Mouse (Mus musculus) large intestine, adult 2 months (tissue): Measurements from ENCODE around the gene Pcbp2. TPM values are rescaled to one million over a fixed set of nuclear protein-coding genes. Genes with fewer than 3 reads are reported as not detected.

Experiments
- DNase-seq: peaks from one replicate; pipeline ENCODE4 v3.0.0-alpha.2; 2012; ENCODE audit warnings: low read depth, low spot score
- WGBS: fragments of 180-500 bp; shearing (Covaris S2); methylation state at CpG from one replicate; pipeline ENCODE4 v1.1.7; 2018; 5-methylcytosine and 5-hydroxymethylcytosine counted together
- polyA plus RNA-seq: library from polyadenylated mRNA; depleted of rRNA; stranded (reverse); fragments of >200 nt; gene quantifications from 2 replicates; pipeline ENCODE4 v1.2.3, GENCODE M21; 2012

The Pcbp2 gene
- polyA plus RNA-seq, 1 experiment: 466 TPM

DNA sequence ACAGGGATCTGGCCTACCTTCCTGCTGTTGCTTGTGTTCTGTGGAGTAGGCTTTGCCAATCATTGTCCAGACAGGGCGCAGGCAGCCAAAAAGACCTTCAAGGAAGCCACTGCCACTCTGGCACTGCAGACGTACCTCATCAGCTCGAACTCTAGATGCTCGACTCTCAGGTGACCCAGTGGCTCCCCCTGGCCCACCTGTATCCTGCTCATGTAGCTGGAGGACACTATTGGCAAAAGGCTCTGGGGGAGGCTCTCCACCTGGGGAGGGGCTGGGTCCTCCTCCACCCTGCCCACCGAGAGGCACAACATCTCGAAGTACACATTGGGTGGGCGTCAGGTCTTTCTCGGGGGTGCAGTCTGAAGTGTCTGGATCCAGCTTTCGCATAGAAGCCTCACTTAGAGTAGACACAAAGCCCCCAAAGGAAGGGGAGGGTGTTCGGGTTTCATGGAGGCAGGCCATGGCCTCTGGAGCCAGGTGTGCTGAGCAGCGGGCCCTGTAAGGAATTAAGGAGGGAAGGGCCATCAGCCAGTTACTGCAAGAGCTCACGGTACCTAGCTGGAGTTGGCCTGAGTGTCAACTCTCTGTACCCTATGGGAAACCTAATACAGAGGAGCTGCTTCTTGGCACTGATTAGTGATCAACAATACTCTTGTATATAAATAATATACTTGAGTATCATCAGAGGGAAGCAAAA is 34.9 kb downstream of the Pcbp2 start:
- 66% methylated on average over 12 of the region's 12 CpGs for WGBS
- no peak for DNase-seq

DNA sequence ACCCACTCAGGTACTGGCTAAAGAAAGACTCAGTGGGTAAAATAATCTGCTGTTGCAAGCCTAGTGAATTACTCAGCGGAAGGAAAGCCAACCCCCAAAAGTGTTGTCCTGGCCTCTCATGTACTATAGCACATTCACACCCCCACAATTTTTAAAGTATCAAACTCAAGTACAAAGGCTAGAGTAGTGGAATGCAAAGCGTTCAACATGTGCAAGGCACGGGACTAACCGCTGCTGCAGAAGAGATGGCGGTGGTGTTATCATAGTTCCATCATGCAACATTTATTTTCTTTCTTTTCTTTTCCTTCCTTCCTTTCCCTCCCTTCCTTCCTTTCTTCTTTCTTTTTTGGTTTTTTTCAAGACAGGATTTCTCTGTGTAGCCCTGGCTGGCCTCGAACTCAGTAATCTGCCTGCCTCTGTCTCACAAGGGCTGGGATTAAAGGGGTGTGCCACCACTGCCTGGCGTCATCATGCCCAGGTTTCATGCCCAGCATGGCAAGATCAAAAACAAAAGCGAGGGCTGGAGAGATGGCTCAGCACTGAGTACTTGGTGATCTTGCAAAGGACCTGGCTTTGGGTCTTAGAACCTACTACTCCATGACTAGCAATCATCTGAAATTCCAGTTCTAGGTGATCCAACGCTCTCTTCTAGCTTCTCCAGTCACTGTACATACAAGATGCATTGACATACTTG is 35.6 kb downstream of the Pcbp2 start:
- WGBS: 68% methylated on average over 9 of the region's 9 CpGs
- no peak for DNase-seq

DNA sequence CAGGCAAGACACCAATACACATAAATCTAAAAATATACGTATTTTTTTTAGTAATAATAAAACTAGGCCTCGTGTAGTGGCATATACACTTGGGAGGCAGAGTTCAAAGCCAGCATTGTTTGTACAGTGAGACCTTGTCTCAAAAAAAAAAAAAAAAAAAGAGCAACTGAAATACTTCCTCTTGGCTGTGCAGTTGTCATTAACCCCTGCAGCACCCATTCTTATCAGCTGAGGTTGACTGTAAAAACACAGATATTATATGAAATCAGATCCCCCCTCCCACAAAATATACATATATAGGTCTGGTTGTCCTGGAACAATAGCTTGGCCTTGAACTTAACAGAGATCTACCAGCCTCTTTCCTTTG is 36.1 kb downstream of the Pcbp2 start:
- no peak for DNase-seq
- WGBS: 10% methylated on average over 2 of the region's 2 CpGs

DNA sequence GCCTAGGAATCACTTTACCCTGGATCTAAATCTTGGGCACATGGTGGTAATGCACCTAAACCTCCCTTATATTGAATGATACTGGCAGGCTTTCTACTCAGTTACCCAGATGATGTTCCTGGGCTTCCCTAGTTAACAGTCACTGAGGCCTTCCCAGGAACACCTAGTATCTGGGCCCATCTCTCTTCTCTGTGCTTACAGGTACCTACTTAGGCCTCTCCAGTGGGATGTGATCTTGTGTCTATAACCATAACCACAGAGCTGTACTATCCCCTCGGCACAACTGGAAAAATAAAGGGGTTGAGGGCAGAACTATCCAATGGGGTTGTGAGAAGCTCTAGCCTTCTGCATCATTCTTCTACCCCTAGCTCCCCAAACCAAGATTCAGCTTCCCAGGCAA is 36.5 kb downstream of the Pcbp2 start:
- no peak for DNase-seq
- 85% methylated on average over 1 of the region's 1 CpGs for WGBS

DNA sequence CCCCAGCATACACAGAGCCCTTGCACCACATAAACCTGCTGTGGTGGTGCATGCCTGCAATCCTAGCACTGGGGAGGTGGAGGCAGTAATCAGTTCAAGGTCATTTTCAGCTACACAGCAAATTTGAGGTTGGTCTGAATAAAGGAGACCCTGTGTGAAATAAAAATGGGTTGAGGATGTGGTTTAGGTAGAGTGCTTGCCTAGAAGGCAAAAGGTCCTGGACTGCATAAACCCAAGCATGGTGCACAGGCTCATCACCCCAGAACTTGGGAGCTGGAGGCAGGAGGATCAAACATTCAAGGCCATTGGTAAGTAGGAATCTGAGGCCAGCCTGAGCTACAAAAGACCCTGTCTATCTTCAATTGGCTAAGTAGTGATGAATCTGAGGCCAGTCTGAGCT is 37.2 kb downstream of the Pcbp2 start:
- no peak for DNase-seq

DNA sequence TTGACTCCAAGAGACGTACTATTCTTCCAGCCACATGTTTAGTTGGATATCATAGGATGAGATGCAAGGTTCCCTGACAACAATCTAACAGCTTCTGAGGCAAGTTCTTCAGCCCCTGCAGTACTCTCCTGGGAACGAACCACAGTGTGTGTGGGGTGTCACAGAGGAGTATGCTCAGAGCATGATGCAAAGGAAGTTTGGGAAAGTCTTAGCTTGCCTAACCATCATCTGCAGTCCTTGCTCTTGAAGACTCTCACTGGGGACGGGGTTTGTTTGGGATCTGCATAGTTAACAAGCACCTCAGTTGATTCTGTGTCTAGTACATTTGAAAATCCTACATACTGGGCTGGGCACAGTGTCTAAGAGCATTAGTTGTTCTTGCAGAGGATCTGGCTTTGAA is 38.0 kb downstream of the Pcbp2 start:
- no peak for DNase-seq
- 76% methylated on average over 3 of the region's 3 CpGs for WGBS

DNA sequence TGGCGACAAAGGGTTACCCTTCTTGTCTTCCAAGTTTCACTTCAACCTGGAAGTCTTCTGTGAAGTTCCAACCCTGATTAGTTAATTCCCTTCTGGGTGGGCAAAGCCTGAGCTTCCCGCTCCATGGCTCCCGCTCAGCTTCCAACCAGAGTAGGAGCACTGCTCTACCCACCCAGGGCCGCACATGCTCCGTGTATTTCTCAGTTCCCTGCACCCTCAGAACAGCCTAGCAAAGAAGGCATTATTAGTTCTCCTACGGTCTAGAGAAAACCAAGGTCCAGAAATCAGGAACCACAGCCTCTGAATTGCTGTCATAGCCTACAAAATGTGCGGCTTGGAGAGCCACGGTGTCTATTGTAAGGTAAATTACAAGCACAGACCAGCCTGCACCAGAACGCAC is 39.8 kb downstream of the Pcbp2 start:
- DNase-seq: no peak
- WGBS: 29% methylated on average over 9 of the region's 9 CpGs

DNA sequence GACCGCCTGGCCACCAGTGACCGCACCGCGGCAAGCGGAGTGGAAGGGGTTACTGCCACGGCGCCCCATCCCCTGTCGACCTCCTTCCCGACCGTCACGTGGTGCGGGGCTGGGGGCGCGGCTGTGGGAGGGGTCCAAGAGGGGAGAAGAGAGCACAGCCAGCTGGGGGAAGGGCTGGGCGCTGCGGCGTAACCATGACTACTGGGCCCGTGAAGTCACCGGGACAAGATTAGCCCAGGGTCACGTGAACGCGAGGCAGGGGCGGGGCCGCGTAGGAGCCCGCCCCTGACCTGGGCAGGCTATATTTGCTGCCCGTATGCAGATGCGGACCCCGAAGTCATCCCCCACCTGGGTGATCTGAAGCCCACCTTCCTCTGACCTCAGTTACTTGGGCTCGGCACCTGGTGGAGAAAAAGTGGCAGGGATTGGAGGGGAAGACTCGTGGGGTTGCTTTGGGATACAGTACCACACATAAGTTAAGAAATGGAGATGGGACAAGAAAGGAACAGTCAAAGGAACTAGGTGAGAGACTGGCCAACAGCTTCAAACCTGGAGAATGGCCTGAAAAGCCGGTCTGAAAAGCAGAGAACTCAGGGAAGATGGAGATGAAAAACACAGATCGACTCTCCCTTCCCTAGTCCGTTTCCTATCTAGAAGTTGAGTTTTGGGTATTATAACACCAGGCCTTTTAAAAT is 40.4 kb downstream of the Pcbp2 start:
- DNase-seq: no peak
- 3% methylated on average over 34 of the region's 34 CpGs for WGBS

DNA sequence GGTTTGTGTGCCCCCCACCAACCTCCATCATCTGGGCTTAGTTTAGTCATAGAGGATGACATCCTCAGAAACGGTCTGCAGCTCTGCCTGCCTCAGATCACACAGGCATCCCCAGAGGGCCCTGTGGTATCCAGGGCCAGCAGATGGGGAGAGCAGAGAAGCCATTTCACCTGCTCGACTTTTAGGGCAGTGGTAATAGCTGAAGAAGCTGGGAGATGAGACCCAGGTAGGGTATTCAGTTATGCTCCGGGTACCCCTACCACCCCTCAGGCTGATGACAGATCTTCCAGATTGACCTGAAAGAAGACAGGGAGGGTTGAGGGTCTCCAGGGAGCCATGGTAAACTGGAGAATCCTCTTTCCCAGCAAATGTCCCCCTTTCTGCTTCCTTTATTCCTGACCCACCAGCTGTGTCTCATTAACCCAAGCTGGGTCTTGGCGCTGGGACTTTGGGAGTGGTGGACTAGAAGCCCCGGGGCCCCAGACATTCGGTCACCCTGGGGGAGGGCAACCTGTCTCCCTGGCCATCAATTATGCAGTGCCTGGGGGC is 41.0 kb downstream of the Pcbp2 start:
- 30% methylated on average over 6 of the region's 6 CpGs for WGBS
- no peak for DNase-seq

DNA sequence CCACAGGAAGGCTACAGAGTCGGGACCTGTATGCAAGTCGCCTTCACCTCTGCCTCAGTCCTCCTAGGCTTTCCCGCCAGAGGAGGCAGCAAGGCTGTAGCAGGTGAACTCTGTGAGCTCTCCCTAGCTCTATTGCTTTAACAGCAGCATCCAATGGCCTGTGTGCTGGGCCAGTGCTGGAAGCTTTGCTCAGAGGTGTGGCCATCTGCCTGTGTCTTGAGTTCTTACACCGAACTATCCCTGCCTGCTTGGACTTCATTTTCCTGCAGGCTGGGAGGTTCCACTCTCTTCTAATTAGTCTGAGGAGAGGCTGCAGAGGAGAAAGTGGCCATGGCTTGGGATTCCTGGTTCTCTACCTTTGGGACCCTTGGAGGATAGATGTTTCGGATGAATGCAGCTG is 41.7 kb downstream of the Pcbp2 start:
- DNase-seq: no peak
- 54% methylated on average over 5 of the region's 5 CpGs for WGBS

DNA sequence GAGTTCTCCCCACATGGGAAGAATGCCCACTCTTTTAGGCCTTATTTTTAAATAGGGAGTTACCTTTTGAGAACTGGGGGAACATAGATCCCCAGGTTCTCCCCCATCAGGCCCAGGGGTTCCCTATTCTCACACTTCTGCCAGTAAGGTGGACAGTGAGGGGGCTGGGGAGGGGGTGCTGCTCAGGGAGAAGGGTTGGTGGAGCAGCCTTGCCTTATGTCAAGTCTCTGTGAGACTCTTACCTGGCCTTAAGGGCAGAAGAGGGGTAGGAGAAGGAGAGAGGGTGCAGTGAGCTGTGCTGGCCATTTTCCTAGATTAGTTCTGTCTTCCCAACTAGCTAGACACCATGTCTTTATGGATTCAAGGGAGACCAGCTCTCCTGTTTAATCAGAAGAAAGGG is 42.1 kb downstream of the Pcbp2 start:
- DNase-seq: no peak

DNA sequence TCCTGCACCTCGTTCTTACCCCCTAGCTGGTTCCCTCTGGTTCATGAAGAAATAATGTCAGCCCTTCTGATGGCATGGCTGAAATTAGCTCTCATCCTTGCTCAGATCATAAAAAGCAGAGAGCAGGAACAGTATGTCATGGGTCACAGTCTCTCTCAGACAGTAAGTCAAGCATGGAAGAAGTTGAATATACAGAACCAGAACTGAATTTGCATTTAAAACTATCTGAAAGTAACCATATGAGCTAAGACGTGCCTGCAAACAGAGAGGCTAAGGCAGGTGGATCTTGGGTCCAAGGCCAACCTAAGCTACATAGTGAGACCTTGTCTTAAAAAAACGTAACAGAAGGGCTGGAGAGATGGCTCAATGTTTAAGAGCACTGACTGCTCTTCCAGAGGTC is 42.7 kb downstream of the Pcbp2 start:
- DNase-seq: no peak
- 78% methylated on average over 3 of the region's 3 CpGs for WGBS

DNA sequence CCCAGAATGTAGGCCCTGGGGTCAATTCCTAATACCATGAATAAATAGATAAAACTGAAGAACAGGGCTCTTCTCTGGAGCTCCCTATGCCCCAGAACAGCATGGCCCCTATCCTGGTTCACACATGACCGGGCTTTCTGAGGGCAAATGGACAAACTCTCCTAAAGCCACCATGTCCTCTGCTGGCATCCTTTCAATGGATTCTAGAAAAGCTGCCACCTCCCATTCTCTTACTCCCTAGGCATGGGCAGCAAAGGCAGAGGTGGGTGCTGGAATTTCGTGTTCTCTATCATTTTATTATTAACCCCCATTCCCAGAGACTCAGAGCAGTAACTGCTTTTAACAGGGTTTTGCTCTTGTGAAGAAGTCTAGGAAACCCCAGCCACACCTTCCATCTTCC is 44.9 kb downstream of the Pcbp2 start:
- WGBS: 94% methylated on average over 2 of the region's 2 CpGs
- DNase-seq: no peak

DNA sequence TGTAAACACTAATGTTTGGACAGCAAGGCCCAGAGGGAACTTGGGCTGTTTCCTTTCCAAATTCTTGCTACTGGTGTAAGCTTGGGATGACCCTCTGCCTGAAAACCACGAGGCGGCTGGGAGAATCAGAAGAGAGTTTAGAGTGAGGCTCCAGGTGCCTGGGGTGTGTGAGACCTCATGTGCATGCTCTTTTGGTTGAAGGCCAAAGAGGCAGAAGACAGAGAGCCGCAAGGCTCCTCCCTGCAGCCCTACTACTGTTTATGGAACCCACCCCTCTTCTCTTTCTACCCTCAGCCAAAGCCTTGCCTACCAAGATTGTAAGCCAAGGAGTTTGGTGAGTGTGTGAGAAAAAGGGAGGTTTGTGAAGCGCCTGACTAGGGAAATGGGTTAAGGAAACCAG is 45.5 kb downstream of the Pcbp2 start:
- no peak for DNase-seq
- 67% methylated on average over 4 of the region's 4 CpGs for WGBS

DNA sequence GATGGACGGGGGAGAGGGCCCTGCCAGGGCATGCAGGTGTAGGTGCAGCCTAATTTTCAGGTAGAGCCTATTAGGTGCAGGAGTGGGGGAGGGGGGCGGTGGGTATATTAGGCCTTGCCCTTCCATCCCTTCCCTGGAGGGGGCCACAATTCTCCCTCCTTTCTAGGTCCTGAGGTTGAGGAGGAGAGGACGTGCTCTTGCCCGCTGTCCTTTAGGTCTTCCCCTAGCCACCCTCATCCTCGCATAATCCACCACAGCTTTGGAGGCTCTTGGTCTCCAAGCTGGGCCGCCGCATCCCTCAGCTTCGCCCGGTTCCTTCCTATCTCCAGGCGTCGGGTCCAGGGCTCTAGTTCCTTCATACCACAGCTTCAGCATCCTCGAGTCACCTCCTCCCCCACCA is 46.0 kb downstream of the Pcbp2 start:
- DNase-seq: no peak
- 9% methylated on average over 12 of the region's 12 CpGs for WGBS

DNA sequence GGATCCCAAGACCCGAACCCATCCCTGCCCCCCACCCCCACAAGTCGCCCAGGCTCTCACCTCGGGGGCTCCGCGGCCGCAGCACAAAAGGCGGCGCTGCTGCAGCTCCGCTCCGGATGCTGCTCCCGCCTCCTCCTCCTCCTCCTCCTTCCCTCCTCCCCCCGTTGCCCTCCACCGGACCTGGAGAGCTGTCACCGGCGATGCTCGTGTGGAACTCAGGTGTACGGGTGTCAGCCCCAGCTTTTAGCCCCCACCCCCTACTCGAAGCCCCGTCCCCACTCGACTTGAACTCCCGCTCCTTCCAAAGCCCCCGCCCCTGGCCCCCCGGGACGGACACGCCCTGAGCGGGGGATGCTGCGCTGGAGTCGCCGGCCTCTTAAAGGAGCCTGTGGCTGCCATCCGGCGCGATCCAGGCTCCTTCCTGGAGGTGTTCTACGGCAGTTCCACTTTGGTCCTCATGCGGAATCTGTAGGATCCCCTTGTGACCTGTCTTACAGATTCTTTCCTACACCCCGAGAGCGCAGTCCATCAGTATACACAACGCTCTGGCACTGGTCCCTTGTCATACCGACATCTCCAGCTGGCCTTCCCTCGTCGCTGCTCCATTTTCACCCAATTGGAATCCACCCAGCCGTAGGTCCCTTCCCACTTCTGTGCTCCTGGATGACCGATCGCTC is 46.5 kb downstream of the Pcbp2 start, which contains the start of gene Map3k12:
TSS of gene Map3k12 (minus strand) at position 337 of the 677 bp plus-strand sequence.
- no peak for DNase-seq
- WGBS: 1% methylated on average over 40 of the region's 43 CpGs

DNA sequence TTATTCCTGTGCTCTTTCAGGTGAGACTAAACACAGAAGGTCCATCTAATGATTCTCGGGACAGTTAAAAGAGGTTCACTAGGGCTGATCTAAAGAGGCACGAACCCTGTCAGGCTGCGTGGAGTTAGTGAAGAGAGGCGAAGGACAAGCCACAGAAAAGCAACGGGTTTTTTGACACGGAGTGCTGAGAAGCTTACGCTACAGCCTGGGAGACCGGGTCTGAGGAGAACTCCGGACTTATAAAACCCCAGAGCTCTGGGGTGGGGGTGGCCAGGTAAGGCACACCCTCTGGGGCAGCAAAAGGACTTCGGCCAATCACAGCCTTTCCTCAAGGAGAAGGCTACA is 47.3 kb downstream of the Pcbp2 start:
- DNase-seq: no peak
- under 1% methylated on average over 10 of the region's 10 CpGs for WGBS

DNA sequence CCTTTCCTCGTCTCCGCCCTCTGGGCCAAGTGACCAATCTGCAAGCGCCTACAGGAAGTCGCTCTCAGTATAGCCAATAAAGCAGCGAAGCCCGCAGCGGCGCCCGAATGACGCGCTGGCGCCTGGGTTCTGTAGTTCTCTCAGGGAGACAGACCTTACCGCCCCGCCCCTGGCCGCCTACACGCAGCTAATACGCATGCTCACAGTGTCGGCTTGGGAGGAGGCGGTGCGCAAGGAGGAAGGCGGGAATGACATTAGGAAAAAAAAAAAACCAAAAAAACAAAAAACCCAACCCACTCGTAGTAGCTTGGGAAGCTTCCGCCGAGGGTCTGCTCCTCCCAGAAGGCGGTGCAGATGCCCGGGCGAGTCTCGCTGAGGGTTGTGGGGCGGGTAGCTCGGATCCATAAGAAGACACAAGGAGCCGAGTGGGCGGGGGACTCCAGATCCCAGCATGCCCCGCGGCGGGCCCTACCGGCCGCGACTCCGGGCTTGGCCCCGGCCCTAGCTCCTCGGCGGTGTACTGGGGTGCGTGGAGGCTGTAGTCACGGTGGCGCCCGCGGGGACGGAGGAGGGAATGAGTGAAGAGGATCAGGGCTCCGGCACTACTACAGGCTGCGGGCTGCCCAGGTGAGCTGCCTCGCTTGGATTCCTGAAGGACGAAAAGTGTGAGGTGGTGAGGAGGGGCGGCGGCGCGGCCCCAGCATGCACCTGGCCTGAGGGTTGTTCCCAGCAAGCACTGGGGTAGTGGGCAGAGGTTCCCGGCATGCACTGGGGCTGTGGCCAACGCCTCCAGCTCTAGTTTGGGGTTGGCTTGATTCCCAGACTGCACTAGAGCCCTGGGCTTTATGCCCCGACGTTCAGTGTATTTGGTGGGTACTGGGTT is 47.9 kb downstream of the Pcbp2 start, which contains the start of gene Tarbp2:
TSS of gene Tarbp2 (plus strand) at position 217 of the 883 bp plus-strand sequence.
- under 1% methylated on average over 60 of the region's 60 CpGs for WGBS
- peak; percentile 94 for DNase-seq

DNA sequence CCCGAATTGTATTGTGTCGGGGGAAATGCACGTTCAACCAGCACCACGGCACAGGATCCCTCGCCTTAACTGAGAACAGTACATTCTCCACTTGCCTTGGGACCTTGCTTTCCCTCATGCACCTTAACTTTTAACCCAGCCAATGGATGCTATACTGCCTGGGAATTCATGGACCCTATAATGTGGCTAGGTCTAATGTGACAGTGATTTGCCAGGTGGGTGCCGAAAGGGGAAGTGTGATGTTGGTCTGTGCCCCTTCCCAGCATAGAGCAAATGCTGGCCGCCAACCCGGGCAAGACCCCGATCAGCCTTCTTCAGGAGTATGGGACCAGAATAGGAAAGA is 48.5 kb downstream of the Pcbp2 start:
- 5% methylated on average over 9 of the region's 9 CpGs for WGBS
- no peak for DNase-seq
